Mouse (Mus musculus) stomach, postnatal 0 days (tissue): ENCODE measurements at regions not wholly inside any gene's neighbourhood (a gene's known extent, or its start where the extent isn't known, plus 50 kb on each side); places are given as distances from the start of the nearest gene placed in this dataset.
"Not testable (repeated sequence)": the region's sequence is repeated elsewhere in the genome, so short reads cannot be mapped to it uniquely, and the experiment has no call there.

Experiments used
- ATAC-seq: fragments of 200-750 bp; cut with Nextera tagmentation; 2 replicates; pipeline ENCODE4 v1.8.0; 2017; ENCODE audit not compliant: low FRiP score, low TSS enrichment
- DNase-seq: peaks from one replicate; pipeline ENCODE4 v3.0.0-alpha.2; 2016; ENCODE audit warnings: low spot score
- H3K27ac ChIP-seq: fragments of 300-500 bp; sonication (generic); replicated peaks from 2 replicates; pipeline ENCODE4 v1.5.1; 2014; ENCODE audit warnings: mild to moderate bottlenecking, control low read depth
- H3K27me3 ChIP-seq: fragments of 300-500 bp; sonication (generic); 2 replicates; pipeline ENCODE4 v1.6.1; 2014; ENCODE audit warnings: low read length; ENCODE audit not compliant: control insufficient read depth, insufficient read depth
- H3K36me3 ChIP-seq: fragments of 300-500 bp; sonication (generic); 2 replicates; pipeline ENCODE4 v1.6.1; 2014; ENCODE audit warnings: low read length, mixed read lengths; ENCODE audit not compliant: control insufficient read depth, insufficient read depth
- H3K4me1 ChIP-seq: fragments of 300-500 bp; sonication (generic); replicated peaks from 2 replicates; pipeline ENCODE4 v1.6.1; 2014; ENCODE audit warnings: antibody characterized with exemption; ENCODE audit not compliant: control insufficient read depth, insufficient read depth
- H3K4me2 ChIP-seq: fragments of 300-500 bp; sonication (generic); replicated peaks from 2 replicates; pipeline ENCODE4 v1.6.1; 2014; ENCODE audit warnings: low read depth, mild to moderate bottlenecking, control low read depth, moderate library complexity
- H3K4me3 ChIP-seq: fragments of 300-500 bp; sonication (generic); 2 replicates; pipeline ENCODE4 v1.5.1; 2014; ENCODE audit warnings: low read depth, low read length, control low read depth
- H3K9ac ChIP-seq: fragments of 300-500 bp; sonication (generic); 2 replicates; pipeline ENCODE4 v1.6.1; 2014; ENCODE audit warnings: mild to moderate bottlenecking, low read length, control low read depth, mixed read lengths
- H3K9me3 ChIP-seq: fragments of 300-500 bp; sonication (generic); 2 replicates; pipeline ENCODE4 v1.6.1; 2016; ENCODE audit warnings: low read length; ENCODE audit not compliant: control insufficient read depth
- CTCF ChIP-seq: IDR thresholded peaks from 2 replicates; pipeline ENCODE4 v1.5.1; 2016; ENCODE audit warnings: antibody characterized with exemption, low read depth, mild to moderate bottlenecking, moderate library complexity
- EP300 ChIP-seq: optimal IDR thresholded peaks from 2 replicates; pipeline ENCODE3; 2016; ENCODE audit warnings: antibody characterized with exemption
- WGBS: fragments of 180-500 bp; shearing (Covaris S2); extraction: QIAGEN DNeasy Blood & Tissue Kit; methylation state at CpG from one replicate; pipeline ENCODE4 v1.1.7; 2014; 5-methylcytosine and 5-hydroxymethylcytosine counted together

- no peaks in the 10 kb centered on the region for H3K36me3 ChIP-seq
- no peak overlapping the region for H3K27ac ChIP-seq
- no peak for TF ChIP-seq EP300
- TF ChIP-seq CTCF: no peak
- H3K9me3 ChIP-seq: no peaks in the 10 kb centered on the region
- no peaks in the 10 kb centered on the region for H3K27me3 ChIP-seq
- H3K9ac ChIP-seq: no peak overlapping the region
- ATAC-seq: no peak
- no peak overlapping the region for H3K4me3 ChIP-seq
- H3K4me2 ChIP-seq: no peak overlapping the region; the same call in 1 of the 2 replicates
- WGBS: 14% methylated on average over 9 of the region's 9 CpGs
- H3K4me1 ChIP-seq: peaks cover 5% of the 10 kb centered on the region; the same call in 1 of the 2 replicates
- DNase-seq: peak; percentile 14
Measured at GRCm38 (mm10) chr10:91436091-91436569, 255.0 kb upstream of the Tmpo start.

- no peak for DNase-seq
- H3K4me1 ChIP-seq: no peaks in the 10 kb centered on the region
- H3K36me3 ChIP-seq: no peaks in the 10 kb centered on the region
- no peak for ATAC-seq
- WGBS: 10% methylated on average over 5 of the region's 5 CpGs
- H3K27me3 ChIP-seq: no peaks in the 10 kb centered on the region
- no peak overlapping the region for H3K27ac ChIP-seq
- no peak overlapping the region for H3K4me3 ChIP-seq
- TF ChIP-seq CTCF: no peak
- no peak for TF ChIP-seq EP300
- no peak overlapping the region for H3K9ac ChIP-seq
- peak overlapping the region; percentile 11 for H3K4me2 ChIP-seq
- H3K9me3 ChIP-seq: no peaks in the 10 kb centered on the region
Measured at GRCm38 (mm10) chr10:91430281-91430680, 249.2 kb upstream of the Tmpo start.

GRCm38 (mm10) chr10:91426584-91426983 lies 245.5 kb upstream of the Tmpo start:
- Histone ChIP-seq H3K4me3 (no peak overlapping the region), H3K36me3 (no peaks in the 10 kb centered on the region), H3K27me3 (no peaks in the 10 kb centered on the region), H3K9me3 (no peaks in the 10 kb centered on the region), H3K27ac (no peak overlapping the region), H3K4me2 (no peak overlapping the region), H3K4me1 (no peaks in the 10 kb centered on the region), H3K9ac (no peak overlapping the region)
- DNase-seq (no peak), ATAC-seq (no peak)
- WGBS: 74% methylated on average over 3 of the region's 3 CpGs
- TF ChIP-seq EP300: no peak
- no peak for TF ChIP-seq CTCF

GRCm38 (mm10) chr10:91425625-91426385 lies 244.7 kb upstream of the Tmpo start:
- not testable (repeated sequence) for H3K36me3 ChIP-seq, DNase-seq, H3K9me3 ChIP-seq, H3K9ac ChIP-seq, H3K4me2 ChIP-seq, H3K4me1 ChIP-seq, H3K27me3 ChIP-seq, ATAC-seq, H3K27ac ChIP-seq, H3K4me3 ChIP-seq
- WGBS: 86% methylated on average over 7 of the region's 7 CpGs

GRCm38 (mm10) chr10:91424786-91425185 lies 243.7 kb upstream of the Tmpo start:
- no peaks in the 10 kb centered on the region for H3K27me3 ChIP-seq
- H3K4me2 ChIP-seq: no peak overlapping the region
- H3K9ac ChIP-seq: no peak overlapping the region
- H3K36me3 ChIP-seq: no peaks in the 10 kb centered on the region
- no peak overlapping the region for H3K4me3 ChIP-seq
- 55% methylated on average over 5 of the region's 5 CpGs for WGBS
- H3K9me3 ChIP-seq: no peaks in the 10 kb centered on the region
- ATAC-seq (no peak), DNase-seq (no peak)
- no peak for TF ChIP-seq CTCF
- no peak for TF ChIP-seq EP300
- H3K4me1 ChIP-seq: no peaks in the 10 kb centered on the region
- H3K27ac ChIP-seq: no peak overlapping the region

GRCm38 (mm10) chr10:91387255-91387654 lies 206.1 kb upstream of the Tmpo start:
- WGBS: 65% methylated on average over 3 of the region's 3 CpGs
- H3K4me2 ChIP-seq: no peak overlapping the region
- TF ChIP-seq CTCF: no peak
- DNase-seq: no peak
- no peak overlapping the region for H3K4me3 ChIP-seq
- no peak overlapping the region for H3K9ac ChIP-seq
- no peaks in the 10 kb centered on the region for H3K4me1 ChIP-seq
- H3K36me3 ChIP-seq: no peaks in the 10 kb centered on the region
- no peak overlapping the region for H3K27ac ChIP-seq
- no peaks in the 10 kb centered on the region for H3K9me3 ChIP-seq
- no peak for ATAC-seq
- H3K27me3 ChIP-seq: no peaks in the 10 kb centered on the region
